Mouse (Mus musculus): ENCODE measurements around the gene Snf8. TPM values are rescaled to one million over a fixed set of nuclear protein-coding genes. Genes with fewer than 3 reads are reported as not detected.

Gene Snf8
- 85.8 and 90.6 TPM in 2 replicates for polyA plus RNA-seq (2015; fragmentation: Nextera tagmentation; extraction: Ambion mirVana)

DNA sequence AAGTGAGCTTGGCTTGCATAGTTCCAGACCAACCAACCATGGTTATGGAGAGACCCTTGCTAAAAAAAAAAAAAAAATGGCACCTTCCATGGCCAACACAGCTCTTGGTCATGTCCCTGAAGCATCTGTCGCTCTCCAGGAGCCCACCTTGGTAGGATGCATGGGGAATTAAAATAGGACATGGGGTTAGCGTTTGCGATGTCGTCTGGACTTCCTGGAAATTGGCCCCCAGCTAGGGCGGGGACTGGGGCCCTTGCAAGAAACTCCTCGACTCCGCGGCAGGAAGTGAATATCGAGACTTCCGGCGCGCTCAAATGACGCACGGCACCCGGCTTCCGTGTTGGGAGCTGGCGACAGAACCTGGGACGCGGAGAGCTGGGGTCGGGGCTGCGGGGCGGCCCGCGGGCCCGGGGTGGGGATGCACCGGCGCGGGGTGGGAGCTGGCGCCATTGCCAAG, at the start of gene Snf8:
Snf8 (plus strand) TSS at position 290 of the 457 bp plus-strand sequence.
- DNase-seq (ENCODE audit: low spot score) (peak; percentile 93), ATAC-seq (replicated peaks; ENCODE audit: low FRiP score, low read depth) (peak; percentile 61)
- Histone ChIP-seq H3K9ac (ENCODE audit: low read depth, low read length) (peak within 1 kb of the TSS; percentile 82), H3K4me2 (ENCODE audit: low read length) (peak within 1 kb of the TSS; percentile 95), H3K9me3 (replicated peaks; ENCODE audit: low read length) (no peaks in the 10 kb centered on the region), H3K4me1 (replicated peaks; ENCODE audit: insufficient read depth, low read length) (no peaks in the 10 kb centered on the region), H3K36me3 (ENCODE audit: insufficient read depth, low read length) (peaks cover 6% of the 10 kb centered on the region; the same call in 1 of the 2 replicates), H3K27ac (peak within 1 kb of the TSS; percentile 58; the same call in 1 of the 2 replicates), H3K4me3 (replicated peaks; ENCODE audit: low read depth, low read length) (peak within 1 kb of the TSS; percentile 88), H3K27me3 (ENCODE audit: insufficient read depth, low read length) (no peaks in the 10 kb centered on the region)
- under 1% methylated on average over 29 of the region's 29 CpGs for WGBS
- TF ChIP-seq CTCF (IDR thresholded peaks at IDR 0.05; ENCODE audit: low read depth), result no peak

DNA sequence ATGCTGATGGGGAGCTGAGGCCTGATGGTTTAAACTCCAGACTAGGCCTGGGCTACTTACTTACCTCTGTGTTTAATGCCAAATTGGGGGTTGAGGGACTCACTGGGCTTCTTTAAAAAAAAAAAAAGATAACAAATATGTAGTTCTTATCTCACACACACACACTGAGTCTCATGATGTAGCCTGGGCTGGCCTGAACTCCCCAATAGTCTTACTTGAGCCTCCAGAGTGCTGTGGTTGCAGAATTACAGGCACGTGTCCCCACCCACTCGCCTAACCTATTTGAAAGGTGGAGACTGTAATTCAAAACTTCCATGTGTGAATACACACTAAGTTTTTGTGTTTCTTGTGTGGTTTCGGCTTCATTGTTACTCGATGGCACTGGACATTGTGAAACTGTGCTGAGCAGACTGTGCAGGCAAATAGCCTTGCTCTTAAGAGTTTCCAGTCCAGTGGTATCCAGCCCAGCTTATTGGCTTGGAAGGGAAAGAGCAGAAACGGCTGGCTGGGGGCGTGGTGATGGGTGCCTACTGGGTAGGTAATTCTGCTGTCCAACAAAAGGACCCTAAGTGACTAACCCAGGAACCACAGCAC, 46.7 kb upstream of the Snf8 start:
- DNase-seq (ENCODE audit: low spot score) (no peak), ATAC-seq (replicated peaks; ENCODE audit: low FRiP score, low read depth) (no peak)
- Histone ChIP-seq H3K9ac (ENCODE audit: low read depth, low read length) (peak overlapping the region; percentile 31; the same call in 1 of the 2 replicates), H3K4me1 (replicated peaks; ENCODE audit: insufficient read depth, low read length) (peaks cover 49% of the 10 kb centered on the region), H3K27me3 (ENCODE audit: insufficient read depth, low read length) (no peaks in the 10 kb centered on the region), H3K4me3 (replicated peaks; ENCODE audit: low read depth, low read length) (no peak overlapping the region), H3K36me3 (ENCODE audit: insufficient read depth, low read length) (no peaks in the 10 kb centered on the region), H3K27ac (peak overlapping the region; percentile 98), H3K4me2 (ENCODE audit: low read length) (peak overlapping the region; percentile 3; the same call in 1 of the 2 replicates), H3K9me3 (replicated peaks; ENCODE audit: low read length) (no peaks in the 10 kb centered on the region)
- no peak for TF ChIP-seq CTCF (IDR thresholded peaks at IDR 0.05; ENCODE audit: low read depth)
- 50% methylated on average over 6 of the region's 6 CpGs for WGBS

DNA sequence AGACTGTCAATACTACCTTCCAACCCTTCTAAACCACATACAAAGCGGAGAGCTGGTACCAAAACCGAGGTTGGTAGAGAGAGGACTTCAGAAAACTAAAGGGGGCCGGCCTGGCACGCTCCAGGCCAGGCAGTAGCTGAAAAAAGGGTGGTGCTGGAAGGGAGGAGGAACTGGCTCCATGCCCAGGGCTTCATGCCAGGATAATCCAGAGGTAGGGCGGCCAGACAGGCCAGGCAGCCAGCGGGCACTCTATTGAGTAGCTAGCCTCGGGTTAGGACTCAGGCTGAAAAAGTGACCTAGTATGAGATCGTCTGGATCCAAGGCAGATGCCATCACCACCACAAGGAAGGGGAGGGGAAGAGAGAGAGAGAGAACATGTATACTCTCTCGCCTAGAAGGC, 46.2 kb upstream of the Snf8 start:
- H3K9ac ChIP-seq (ENCODE audit: low read depth, low read length), result 0 out of 2 replicates have a peak overlapping the region, but pooled peaks have one; percentile 31
- peak overlapping the region; percentile 98 for H3K27ac ChIP-seq
- H3K4me3 ChIP-seq (replicated peaks; ENCODE audit: low read depth, low read length), result no peak overlapping the region
- no peaks in the 10 kb centered on the region for H3K9me3 ChIP-seq (replicated peaks; ENCODE audit: low read length)
- H3K27me3 ChIP-seq (ENCODE audit: insufficient read depth, low read length), result no peaks in the 10 kb centered on the region
- 25% methylated on average over 9 of the region's 9 CpGs for WGBS
- no peaks in the 10 kb centered on the region for H3K36me3 ChIP-seq (ENCODE audit: insufficient read depth, low read length)
- no peak for TF ChIP-seq CTCF (IDR thresholded peaks at IDR 0.05; ENCODE audit: low read depth)
- H3K4me2 ChIP-seq (ENCODE audit: low read length), result peak overlapping the region; percentile 3; the same call in 1 of the 2 replicates
- peak; percentile 50; the same call in 1 of the 2 replicates for ATAC-seq (replicated peaks; ENCODE audit: low FRiP score, low read depth)
- peaks cover 49% of the 10 kb centered on the region for H3K4me1 ChIP-seq (replicated peaks; ENCODE audit: insufficient read depth, low read length)
- peak; percentile 74 for DNase-seq (ENCODE audit: low spot score)

DNA sequence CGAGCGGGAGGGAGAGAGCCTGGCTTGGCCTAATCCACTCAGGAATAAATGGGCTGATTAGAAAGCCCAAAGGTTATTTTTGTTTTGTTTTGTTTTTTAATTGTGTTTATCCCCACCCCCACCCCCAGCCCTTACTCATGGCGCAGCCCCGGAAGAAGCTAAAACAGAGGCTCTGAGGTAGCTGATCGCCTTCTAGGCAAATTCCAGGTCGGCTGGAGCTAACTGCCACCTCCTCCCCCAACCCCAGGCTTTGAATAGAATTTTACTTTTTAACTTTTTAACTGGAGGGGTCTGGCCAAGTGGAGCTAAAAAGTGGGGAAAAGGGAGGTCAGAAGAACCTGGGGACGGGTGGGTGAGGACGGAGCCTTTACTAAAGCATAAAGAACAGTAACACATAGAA, 44.8 kb upstream of the Snf8 start:
- no peak for TF ChIP-seq CTCF (IDR thresholded peaks at IDR 0.05; ENCODE audit: low read depth)
- no peaks in the 10 kb centered on the region for H3K27me3 ChIP-seq (ENCODE audit: insufficient read depth, low read length)
- WGBS, result 45% methylated on average over 8 of the region's 8 CpGs
- DNase-seq (ENCODE audit: low spot score) (no peak), ATAC-seq (replicated peaks; ENCODE audit: low FRiP score, low read depth) (no peak)
- peaks cover 51% of the 10 kb centered on the region for H3K4me1 ChIP-seq (replicated peaks; ENCODE audit: insufficient read depth, low read length)
- H3K9me3 ChIP-seq (replicated peaks; ENCODE audit: low read length), result no peaks in the 10 kb centered on the region
- peak overlapping the region; percentile 90 for H3K4me2 ChIP-seq (ENCODE audit: low read length)
- H3K36me3 ChIP-seq (ENCODE audit: insufficient read depth, low read length), result no peaks in the 10 kb centered on the region
- no peak overlapping the region for H3K4me3 ChIP-seq (replicated peaks; ENCODE audit: low read depth, low read length)
- peak overlapping the region; percentile 84; the same call in 1 of the 2 replicates for H3K9ac ChIP-seq (ENCODE audit: low read depth, low read length)
- peak overlapping the region; percentile 98 for H3K27ac ChIP-seq

DNA sequence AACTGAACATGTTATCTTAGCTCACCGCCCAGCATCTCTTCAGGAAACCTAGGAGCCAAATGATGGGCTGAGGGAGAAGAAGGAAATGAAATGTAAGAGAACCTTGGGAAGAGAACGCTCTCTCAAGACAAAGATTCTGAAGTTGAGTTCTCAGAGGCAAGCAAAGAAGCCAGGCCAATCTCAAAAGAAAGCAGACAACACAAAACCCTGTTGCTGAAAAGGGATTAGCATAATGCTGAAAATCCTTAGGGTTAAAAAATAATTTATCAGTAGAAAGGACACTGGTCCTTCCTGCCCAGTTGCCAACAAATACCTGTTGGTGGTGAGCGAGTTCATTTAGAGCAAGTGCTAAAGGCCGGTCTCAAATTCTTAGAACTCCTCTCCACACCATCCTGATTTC, 44.3 kb upstream of the Snf8 start:
- Histone ChIP-seq H3K27ac (peak overlapping the region; percentile 98), H3K4me3 (replicated peaks; ENCODE audit: low read depth, low read length) (peak overlapping the region; percentile 49; the same call in 1 of the 2 replicates), H3K9me3 (replicated peaks; ENCODE audit: low read length) (no peaks in the 10 kb centered on the region), H3K27me3 (ENCODE audit: insufficient read depth, low read length) (no peaks in the 10 kb centered on the region), H3K9ac (ENCODE audit: low read depth, low read length) (peak overlapping the region; percentile 84), H3K4me2 (ENCODE audit: low read length) (peak overlapping the region; percentile 90), H3K36me3 (ENCODE audit: insufficient read depth, low read length) (no peaks in the 10 kb centered on the region), H3K4me1 (replicated peaks; ENCODE audit: insufficient read depth, low read length) (peaks cover 51% of the 10 kb centered on the region)
- ATAC-seq (replicated peaks; ENCODE audit: low FRiP score, low read depth), result no peak
- no peak for TF ChIP-seq CTCF (IDR thresholded peaks at IDR 0.05; ENCODE audit: low read depth)
- no peak for DNase-seq (ENCODE audit: low spot score)
- 52% methylated on average over 4 of the region's 4 CpGs for WGBS

DNA sequence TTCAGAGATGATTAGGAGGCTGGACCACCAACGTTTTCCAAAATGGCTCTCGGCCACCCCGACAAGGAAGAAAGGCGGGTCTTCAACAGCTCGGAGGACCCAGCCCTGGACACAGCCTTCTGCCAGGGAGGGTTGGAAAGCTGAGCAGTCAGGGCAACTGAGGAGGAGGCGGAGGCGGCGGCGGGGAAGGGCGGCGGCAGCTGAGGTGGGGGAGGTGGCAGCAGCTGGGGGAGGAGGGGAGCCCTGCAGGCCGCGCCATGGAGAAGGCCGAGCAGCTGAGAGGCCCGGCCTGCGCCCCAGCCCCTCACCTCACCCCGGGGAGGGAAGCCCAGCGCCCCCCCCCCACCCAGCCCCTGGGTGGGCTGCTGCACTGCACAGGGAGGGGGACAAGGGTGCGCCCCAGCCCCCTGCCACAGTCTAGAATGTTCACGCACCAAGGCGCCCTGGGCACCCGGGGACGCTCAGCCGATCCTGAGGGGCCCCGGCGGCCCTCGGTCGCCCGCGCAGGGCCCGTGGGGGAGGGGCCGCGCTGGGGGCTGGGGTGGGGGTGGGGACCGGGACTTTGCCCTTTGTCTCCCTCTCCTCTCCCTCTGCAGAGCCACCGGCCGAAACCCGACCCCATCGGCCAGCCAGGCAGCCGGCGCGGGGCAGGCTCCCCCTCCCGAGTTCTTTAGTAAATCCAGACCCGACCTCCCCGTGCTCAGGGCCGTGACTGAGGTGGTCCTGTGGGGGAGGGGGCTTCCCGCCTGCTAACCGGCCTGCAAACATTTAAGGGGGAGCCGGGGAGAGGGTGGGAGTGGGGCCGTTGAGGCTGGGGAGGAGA, 43.6 kb upstream of the Snf8 start:
- WGBS, result 10% methylated on average over 40 of the region's 49 CpGs
- H3K27ac ChIP-seq, result peak overlapping the region; percentile 98
- H3K9me3 ChIP-seq (replicated peaks; ENCODE audit: low read length), result no peaks in the 10 kb centered on the region
- no peaks in the 10 kb centered on the region for H3K36me3 ChIP-seq (ENCODE audit: insufficient read depth, low read length)
- H3K9ac ChIP-seq (ENCODE audit: low read depth, low read length), result peak overlapping the region; percentile 84
- no peak for TF ChIP-seq CTCF (IDR thresholded peaks at IDR 0.05; ENCODE audit: low read depth)
- ATAC-seq (replicated peaks; ENCODE audit: low FRiP score, low read depth) (peak; percentile 84), DNase-seq (ENCODE audit: low spot score) (peak; percentile 88)
- H3K4me3 ChIP-seq (replicated peaks; ENCODE audit: low read depth, low read length), result peak overlapping the region; percentile 49
- peak overlapping the region; percentile 90 for H3K4me2 ChIP-seq (ENCODE audit: low read length)
- H3K27me3 ChIP-seq (ENCODE audit: insufficient read depth, low read length), result no peaks in the 10 kb centered on the region
- peaks cover 51% of the 10 kb centered on the region for H3K4me1 ChIP-seq (replicated peaks; ENCODE audit: insufficient read depth, low read length)

Measured in kidney, postnatal 0 days (tissue).